Mouse (Mus musculus) v-Abl transformed pro-B cells (cell line): ENCODE data around the gene Dppa2.
"Not testable (repeated sequence)": the region's sequence is repeated elsewhere in the genome, so short reads cannot be mapped to it uniquely, and the experiment has no call there.

ENCODE experiments used
- in situ Hi-C, 2 experiments: fragments of 400-800 bp; cut with MboI; formaldehyde crosslinking; loops; one replicate each; pipeline ENCODE4 v1.15.1; 2025; ENCODE audit not compliant: unreplicated experiment in 2 of 2

Gene Dppa2

DNA sequence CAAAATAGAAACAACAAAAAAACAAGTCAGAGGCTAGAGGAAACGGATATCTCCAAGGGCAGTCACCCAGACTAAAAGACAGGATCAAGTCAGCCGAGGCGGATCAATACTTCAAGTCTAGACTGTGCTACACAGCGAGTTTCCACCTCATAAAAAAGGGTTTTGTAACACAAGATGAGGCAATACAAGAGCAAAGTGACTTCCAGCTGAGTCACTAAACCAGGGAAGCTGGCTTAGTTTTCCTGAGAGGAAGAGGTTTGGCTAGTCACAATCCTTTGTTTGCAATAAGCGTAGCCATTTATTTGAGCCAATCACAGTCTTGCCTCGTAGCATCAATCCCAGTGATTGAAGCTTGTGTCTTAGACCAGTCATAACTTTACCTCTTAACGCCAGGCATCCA, at the start of gene Dppa2:
TSS of gene Dppa2 (plus strand) at position 400 of the 400 bp plus-strand sequence.
- in situ Hi-C loops: no loop called here

DNA sequence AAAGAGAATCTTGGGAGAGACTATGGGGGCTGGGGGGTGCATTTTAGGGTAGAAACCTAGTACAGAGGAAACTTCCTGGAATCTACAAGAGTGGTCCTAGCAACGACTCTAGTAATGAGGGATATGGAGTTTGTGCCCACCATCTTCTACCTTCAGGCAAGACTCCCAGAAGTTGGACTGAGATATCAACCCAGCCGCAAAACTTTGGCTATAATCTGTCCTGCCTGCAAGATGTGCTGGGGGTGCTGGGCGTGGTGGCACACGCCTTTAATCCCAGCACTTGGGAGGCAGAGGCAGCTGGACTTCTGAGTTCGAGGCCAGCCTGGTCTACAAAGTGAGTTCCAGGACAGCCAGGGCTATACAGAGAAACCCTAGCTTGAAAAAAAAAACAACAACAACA, 49.1 kb upstream of the Dppa2 start:
- in situ Hi-C loops: no loop called here

DNA sequence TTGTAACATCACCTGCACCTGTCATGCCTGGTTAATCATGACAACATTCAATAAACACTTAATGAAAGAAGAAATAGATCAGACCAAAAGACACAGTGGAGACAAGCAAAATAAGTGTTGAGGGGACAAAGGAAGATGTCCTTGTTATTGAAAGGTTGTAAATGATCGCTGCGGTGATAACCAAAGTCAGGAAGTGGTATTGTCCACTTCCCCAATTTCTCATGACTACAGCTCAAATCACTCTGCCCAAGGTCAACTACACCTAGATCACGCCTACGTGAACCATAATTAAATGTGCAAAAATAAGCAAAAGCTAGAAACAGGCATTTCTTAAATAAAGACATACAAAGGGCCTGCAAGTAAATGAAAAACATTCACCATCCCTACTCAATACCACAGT, 44.2 kb upstream of the Dppa2 start:
- in situ Hi-C loops: no loop called here

DNA sequence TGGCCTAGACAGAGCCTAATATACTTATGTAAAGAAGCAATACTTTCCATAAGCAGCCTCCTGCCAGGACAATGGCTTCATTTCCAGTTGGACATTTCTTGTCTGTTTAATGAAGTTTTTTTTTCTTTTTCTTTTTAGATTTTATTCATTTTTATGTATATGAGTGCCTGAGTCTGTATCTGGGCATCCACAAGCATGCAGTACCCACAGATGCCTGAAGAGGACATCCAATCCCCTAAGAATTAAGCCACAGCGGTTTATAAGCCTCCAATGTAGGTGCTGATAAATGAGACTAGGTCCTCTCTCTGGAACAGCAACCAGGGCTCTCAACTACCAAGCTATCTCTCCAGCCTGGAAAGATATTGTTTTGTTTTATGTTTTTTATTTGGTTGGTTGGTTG, 40.8 kb upstream of the Dppa2 start:
- in situ Hi-C loops: no loop called here

DNA sequence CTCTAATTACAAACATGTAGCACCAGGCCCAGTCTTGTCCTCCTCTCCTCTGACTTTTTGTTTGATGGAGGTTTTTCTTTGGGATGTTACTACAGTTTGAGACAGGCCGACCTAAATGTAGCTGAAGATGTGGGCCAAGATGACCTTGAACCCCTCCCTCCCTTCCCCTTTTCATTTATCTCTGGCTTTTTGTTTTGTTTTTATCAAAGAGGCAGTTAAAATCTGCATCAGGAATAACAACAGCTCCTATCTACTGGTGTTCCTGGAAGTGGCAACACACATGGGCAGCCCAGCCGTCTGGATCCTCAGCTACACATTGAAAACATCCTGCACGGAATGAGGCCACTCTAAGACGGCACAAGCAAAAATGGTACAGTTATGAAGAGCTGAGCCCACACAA, 37.9 kb upstream of the Dppa2 start:
- in situ Hi-C loops: no loop called here

DNA sequence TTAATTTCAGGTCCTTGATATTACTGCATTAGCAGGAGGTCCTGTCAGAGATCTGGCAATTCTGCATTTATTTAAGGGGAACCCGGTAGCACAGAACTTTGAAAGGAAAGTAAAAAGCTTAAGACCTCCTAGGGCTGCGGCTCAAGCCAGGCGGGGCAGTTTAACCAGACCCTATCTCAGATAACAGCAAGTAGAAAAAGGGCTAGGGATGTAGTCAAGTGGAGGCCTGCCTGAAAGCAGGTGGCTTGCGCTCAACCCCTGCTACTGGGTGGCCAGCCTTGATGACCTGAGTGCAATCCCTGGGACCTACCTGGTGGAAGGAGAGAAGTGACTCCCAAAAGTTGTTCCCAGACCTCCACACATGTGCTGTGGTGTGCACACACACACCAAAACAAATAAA, 26.8 kb upstream of the Dppa2 start:
- in situ Hi-C loops: no loop called here

DNA sequence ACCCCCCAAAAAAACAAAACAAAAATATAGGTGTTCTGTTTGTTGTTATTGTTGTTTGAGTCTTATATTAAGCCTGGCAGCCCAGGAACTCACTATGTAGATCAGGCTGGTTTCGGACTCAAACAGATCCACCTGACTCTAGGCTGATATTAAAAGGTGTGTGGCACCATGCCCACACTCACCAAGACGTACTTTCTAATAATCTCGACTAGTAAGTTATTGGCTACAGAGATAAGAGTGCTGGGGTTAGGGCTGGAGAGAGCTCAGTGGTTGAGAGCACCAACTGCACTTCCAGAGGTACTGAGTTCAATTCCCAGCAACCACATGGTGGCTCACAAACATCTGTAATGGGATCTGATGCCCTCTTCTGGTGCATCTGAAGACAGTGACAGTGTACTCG, 22.8 kb upstream of the Dppa2 start:
- in situ Hi-C loops: no loop called here

DNA sequence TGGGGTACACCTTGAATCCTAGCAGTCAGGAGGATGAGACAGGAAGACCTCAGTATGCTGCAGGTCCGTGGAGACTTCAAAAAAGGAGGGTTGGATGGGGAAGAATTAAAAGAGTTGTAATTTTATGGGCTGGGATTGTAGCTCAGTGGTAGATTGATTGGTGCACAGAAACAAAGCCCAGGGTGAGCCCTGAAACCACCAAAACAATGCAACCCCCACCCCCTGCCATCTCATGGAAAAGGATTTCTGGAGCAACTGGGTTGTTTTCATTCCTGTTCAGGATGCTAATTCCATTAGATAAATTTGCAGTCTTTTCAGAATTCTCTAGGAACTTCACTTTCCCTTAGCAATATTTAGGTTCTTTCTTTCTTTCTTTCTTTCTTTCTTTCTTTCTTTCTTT, 20.9 kb upstream of the Dppa2 start:
- in situ Hi-C loops: no loop called here

DNA sequence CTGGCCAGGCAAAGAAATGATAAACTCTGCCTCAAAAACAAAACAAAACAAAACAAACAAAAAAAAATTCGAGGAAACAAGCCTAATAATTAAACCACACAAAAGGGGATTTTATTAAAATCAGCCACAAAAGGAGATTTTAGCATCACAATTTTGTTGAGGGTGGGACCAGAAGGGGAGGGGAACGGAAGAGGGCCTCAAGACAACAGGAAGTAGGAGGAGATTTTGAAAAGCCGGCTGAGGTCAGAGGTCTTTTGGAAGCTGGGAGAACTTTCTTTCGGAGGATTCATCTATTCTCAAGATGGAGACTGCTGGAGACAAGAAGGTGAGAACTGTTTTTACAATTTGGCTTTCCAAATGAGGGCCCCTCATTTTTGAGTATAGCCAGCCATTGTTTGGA, 20.2 kb upstream of the Dppa2 start, which contains the start of gene Dppa4:
TSS of gene Dppa4 (plus strand) at position 217 of the 400 bp plus-strand sequence.
- in situ Hi-C loops: no loop called here

DNA sequence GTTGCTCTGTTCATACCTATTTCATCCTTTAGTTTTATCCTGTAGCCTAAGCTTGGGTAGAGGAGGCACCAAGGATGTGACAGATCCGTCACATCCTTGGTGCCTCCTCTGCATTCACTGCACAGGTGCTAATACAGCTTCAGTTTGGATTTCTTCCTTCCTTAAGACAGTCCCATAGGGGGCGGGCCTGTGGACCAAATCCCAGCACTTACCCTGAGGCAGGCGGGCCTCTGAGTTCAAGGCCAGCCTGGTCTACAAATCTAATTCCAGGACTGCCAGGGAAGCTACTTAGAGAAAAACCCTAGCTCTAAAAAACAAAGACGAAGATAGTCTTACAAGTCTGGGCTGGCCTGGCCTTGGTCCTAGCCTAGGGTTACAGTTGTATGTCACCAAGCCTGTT, 18.2 kb upstream of the Dppa2 start:
- in situ Hi-C loops: no loop called here

DNA sequence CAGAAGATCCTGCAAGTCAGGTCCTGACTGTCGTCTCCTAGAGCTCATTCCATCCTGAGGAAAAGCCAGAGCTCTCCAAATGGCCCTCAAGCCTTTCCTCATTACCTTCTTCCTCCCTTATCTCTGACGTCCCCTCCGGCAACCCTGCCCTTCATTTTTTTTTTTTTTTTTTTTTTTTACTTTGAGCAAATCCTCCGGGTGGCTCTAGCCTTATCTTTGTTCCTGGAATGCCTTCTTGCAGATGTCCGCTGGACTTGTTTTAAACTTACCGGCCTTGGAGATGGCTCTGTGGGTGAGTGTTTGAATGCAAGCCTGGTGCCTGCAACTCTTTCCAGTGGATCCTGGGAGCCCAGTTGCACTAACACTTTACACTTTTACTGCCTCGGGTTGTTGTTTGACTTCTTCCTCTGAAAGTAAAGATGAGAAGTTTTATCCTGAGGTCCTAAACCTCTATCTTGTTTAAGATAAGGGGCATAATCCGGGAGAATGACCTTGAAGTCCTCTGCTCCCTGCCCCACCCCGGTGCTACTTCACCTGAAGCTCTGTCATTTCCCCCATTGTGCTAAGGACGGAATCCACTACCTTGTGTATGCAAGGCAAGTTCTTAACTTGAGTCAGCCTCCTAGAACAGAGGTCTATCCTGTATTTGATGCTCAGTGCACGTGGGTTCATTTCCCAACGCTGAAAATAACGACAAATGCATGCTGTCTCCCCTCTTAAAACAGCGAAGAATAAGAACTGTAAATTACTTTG, 6.1 kb upstream of the Dppa2 start:
- in situ Hi-C loops: no loop called here

DNA sequence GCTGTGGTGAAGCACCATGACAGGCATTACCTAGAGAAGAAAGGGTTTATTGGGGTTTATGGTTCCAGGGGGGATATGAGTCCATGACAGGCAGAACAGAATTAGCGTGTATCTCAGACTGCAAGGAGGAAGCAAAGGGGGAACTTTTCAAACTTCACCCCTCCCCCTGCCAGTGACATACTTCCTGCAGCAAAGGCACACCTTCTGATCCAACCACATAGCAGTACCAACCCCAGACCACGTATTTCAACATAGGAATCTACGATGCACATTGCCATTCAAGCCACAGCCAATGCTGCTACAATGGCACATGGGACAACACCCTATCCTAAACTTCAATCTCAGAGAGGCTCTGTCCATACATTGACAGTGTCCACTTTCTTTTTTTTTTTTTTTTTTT, 3.8 kb upstream of the Dppa2 start:
- in situ Hi-C loops: no loop called here

DNA sequence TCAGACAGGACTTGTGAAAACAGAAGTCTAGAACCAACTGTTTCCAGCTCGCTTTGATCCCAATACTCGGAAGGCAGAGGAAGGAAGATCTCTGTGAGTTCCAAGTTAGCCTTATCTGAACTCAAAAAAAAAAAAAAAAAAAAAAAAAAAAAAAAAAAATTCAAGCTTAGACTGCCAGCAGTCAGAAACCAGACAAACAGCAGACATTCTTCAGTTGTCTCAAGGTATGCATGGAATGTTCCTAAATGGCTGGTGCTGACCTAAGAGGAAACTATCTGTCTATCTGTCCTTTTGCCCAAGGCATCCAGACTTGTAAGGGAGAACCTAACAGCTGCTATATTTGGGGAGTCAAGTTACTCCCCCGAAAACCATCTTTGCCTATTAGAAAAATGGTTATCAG, 275 bp downstream of the Dppa2 start:
- in situ Hi-C loops: no loop called here

DNA sequence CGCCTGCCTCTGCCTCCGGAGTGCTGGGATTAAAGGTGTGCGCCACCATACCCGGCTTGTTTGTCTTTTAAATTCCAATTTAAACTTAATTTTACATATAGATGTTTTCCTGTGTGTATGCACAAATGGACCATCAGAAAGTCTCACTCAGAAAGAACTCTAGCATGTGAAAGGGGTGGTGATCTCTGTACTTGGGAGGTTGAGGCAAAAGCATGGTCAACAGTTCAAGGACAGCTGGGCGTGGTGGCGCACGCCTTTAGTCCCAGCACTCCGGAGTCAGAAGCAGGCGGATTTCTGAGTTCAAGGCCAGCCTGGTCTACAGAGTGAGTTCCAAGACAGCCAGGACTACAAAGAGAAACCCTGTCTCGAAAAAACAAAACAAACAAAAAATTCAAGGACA, 5.2 kb downstream of the Dppa2 start:
- in situ Hi-C loops: not testable (repeated sequence)

DNA sequence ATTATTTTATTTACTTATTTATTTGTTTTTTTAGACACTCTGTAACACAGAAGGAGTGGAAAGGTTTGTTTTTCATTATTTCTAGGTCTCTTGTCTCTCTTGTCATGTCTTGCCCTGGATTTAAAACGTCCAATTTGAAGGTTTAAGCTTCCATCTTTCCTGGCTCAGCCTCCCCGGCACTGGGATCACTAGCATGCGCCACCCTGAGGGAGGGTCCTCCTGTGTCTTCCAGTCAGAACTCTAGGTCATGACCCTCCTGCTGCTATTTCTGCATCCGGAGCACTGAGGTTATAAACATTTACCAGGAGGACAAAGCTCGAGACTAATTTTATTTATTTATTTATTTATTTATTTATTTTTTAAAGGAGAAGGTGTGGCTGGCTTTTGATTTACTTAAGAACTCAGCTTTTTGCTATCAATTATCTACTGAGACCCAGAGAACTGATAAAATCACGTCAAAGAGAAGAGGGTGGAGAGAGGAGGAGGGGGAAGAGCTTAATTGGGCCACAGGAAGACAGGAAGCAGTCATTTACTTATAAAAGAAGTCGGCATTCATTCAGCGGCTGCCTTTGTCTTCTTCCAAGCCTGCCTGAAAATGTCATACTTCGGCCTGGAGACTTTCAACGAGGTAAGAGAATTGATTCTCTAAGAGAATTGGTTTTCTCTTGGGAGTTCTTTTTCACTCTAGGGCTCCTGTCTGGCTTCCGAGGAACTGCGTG, 6.4 kb downstream of the Dppa2 start:
- in situ Hi-C loops: no loop called here

DNA sequence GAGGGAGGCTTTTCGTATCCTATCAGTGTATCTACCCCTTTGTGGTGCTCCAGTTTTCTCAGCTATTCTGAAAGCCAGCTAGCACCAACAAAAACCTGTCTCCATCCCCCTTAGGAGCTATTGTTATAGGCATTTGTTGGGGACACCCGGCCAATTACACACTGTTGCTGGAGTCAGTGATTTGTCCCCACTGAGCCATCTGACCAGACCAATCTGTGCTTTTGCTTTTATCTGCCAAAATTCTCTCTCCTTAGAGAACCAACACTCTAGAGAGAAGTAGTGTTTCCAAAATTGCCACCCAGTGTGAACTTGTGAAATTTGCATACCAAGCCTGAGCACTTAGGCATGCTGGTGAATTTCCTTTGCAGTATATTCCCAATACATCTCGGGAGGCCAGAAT, 11.6 kb downstream of the Dppa2 start:
- in situ Hi-C loops: no loop called here

DNA sequence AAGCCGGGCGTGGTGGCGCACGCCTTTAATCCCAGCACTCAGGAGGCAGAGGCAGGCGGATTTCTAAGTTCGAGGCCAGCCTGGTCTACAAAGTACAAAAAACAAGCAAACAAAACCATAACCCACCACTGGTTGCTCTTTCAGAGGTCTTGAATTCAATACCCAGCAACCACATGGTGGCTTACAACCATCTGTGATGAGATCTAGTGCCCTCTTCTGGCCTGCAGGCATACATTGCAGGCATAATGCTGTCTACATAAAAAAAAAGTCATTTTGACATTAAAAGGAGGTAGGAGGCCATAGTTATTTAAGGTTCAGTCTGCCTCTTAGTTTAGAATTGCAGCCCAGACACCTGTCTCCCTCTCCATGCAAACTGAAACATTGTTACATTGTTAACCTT, 17.1 kb downstream of the Dppa2 start:
- in situ Hi-C loops: no loop called here

DNA sequence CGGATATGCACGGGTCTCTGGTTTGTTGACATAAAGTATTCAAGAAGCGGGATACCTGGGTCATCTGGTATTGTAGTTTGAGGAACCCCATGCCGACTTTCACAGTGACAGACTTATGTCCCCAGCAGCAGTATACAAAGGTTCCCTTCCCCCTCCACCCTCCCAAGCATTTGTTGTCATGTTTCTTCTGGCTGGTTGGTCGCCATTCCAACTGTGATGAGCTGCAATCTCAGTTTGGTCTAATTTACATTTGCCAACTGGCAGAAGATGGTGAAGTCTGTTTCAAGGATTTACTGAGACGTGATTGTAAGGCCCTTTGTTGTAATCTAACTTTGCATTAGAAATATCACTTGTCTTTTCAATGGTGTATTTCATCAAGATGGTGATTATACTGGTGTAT, 19.4 kb downstream of the Dppa2 start:
- in situ Hi-C loops: no loop called here

DNA sequence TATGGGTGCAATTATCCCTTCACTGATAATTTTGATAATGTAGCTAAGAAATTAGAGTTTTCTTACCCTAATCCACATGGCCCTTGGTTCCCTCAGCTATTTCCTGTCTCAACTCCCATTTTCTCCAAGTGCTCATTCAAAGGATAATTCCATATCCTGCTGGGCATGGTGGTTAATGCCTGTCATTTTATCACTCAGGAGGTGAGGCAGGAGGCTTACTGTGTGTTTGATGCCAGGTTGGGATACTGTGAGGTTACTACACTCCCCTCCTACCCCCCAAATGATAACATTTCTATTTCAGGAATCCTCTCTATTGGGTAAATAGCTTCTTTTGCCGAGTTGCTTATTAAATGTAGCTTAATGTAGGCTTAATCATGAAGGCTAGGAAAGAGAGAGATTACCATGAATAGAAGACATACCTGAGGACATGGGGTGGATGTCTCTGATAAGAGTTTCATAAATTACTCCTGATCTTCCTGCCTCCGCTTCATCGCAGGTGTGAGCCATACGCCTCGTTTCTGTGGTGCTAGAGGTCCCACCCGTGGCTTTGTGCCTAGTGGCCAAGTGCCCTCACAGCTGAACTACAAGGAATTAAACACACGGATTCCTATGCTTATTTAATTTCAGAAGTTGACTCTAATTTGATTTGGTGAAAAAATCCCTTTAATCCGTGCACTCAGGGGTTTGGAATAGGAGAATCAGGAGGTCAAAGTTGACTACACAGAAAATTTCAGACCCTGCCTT, 20.1 kb downstream of the Dppa2 start:
- in situ Hi-C loops: no loop called here

DNA sequence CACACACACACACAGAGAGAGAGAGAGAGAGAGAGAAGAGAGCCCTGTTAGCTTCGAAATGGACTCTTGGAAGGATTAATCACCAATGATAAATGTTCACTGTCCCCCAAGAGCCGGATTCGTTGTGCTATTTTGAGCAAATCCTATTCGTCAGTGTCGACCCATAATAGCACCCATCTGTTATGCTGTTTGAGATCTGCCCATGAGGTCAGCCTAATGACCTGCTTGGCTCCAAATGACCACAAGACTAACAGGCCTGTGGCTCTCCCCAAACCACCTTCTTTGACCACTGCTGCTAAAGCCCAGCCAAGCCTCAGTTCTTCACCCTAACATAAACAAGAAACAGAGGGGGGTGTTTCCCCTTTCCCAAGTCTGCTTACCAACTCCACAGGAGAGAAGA, 23.2 kb downstream of the Dppa2 start:
- in situ Hi-C loops: no loop called here

DNA sequence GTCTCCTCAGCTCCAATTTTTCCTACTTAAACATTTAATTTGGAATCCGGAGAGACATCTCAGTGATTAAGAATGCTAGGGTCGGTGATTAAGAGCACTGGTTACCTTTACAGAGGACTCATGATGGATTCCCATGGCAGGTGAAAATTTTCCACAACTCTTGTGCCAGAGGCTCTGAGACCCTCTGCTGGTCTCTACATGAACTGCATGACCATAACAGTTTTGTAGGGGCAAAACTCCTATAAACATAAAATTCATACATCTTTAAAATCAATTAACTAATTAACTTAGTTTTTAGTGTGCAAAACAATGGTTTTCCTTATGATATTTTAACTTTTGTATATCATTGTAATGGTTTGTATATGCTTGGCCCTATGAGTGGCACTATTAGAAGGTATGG, 24.7 kb downstream of the Dppa2 start:
- in situ Hi-C loops: no loop called here

DNA sequence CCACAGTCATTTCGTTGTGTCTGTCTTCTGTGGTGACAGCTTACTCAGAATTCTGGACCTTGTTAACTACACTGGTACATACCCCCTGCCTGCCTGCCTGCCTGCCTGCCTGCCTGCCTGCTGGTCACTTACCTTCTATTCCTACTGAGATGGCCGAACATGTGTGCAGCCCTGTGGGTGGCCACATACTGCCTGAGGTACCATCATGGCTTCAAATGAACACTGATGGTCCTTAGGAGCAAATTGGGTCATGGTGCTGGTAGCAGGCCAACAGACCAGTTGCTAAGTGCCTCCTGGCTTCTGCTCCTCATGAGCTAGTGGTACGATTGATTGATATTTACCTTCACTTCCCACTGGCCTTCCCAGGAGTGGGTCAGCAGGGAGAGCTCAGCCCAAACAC, 28.1 kb downstream of the Dppa2 start:
- in situ Hi-C loops: no loop called here
